Mouse (Mus musculus): ENCODE measurements around the gene Dffb.

- peak; percentile 27; the same call in 1 of the 2 replicates for TF ChIP-seq CTCF (IDR thresholded peaks at IDR 0.05; ENCODE audit: low read depth)
- TF ChIP-seq EP300 (IDR thresholded peaks at IDR 0.05; ENCODE audit: low read depth), result peak; percentile 46
Observed at GRCm38 (mm10) chr4:153956569-153957405, 18.1 kb downstream of the Dffb start, which contains the start of gene A430005L14Rik.

Measured in liver, embryonic 14.5 days (tissue).